Mouse (Mus musculus) forebrain, postnatal 0 days (tissue): ENCODE results near the gene Cobll1. TPM values are rescaled to one million over a fixed set of nuclear protein-coding genes. Genes with fewer than 3 reads are reported as not detected.

Experiments
- ATAC-seq: fragments of 200-750 bp; cut with Nextera tagmentation; 2 replicates; pipeline ENCODE4 v1.8.0; 2017; ENCODE audit warnings: mild to moderate bottlenecking, moderate library complexity
- DNase-seq: peaks from one replicate; pipeline ENCODE4 v3.0.0-alpha.2; 2015
- H3K27ac ChIP-seq: fragments of 300-500 bp; sonication (generic); 2 replicates; pipeline ENCODE4 v1.5.1; 2014; ENCODE audit warnings: low read depth, mild to moderate bottlenecking, antibody characterized with exemption, low read length, moderate library complexity, mixed read lengths
- H3K27me3 ChIP-seq: fragments of 300-500 bp; sonication (generic); 2 replicates; pipeline ENCODE4 v1.6.1; 2014; ENCODE audit warnings: mild to moderate bottlenecking, low read length, mixed read lengths; ENCODE audit not compliant: insufficient read depth
- H3K36me3 ChIP-seq: fragments of 300-500 bp; sonication (generic); 2 replicates; pipeline ENCODE4 v1.6.1; 2014; ENCODE audit warnings: mild to moderate bottlenecking, moderate library complexity; ENCODE audit not compliant: insufficient read depth
- H3K4me1 ChIP-seq: fragments of 300-500 bp; sonication (generic); 2 replicates; pipeline ENCODE4 v1.6.1; 2014; ENCODE audit warnings: antibody characterized with exemption; ENCODE audit not compliant: insufficient read depth
- H3K4me2 ChIP-seq: fragments of 300-500 bp; sonication (generic); 2 replicates; pipeline ENCODE4 v1.6.1; 2014; ENCODE audit warnings: low read depth, mild to moderate bottlenecking, moderate library complexity
- H3K4me3 ChIP-seq: fragments of 300-500 bp; sonication (generic); 2 replicates; pipeline ENCODE4 v1.5.1; 2014; ENCODE audit warnings: low read depth, low read length, mixed read lengths
- H3K9ac ChIP-seq: fragments of 300-500 bp; sonication (generic); 2 replicates; pipeline ENCODE4 v1.6.1; 2014; ENCODE audit warnings: mild to moderate bottlenecking
- H3K9me3 ChIP-seq: fragments of 300-500 bp; sonication (generic); 2 replicates; pipeline ENCODE4 v1.6.1; 2016; ENCODE audit warnings: low read length
- CTCF ChIP-seq: sonication (generic); IDR thresholded peaks from 2 replicates; pipeline ENCODE4 v1.5.1; 2016; ENCODE audit warnings: antibody characterized with exemption, control low read depth, low read depth
- WGBS: fragments of 180-500 bp; shearing (Covaris S2); extraction: QIAGEN DNeasy Blood & Tissue Kit; methylation state at CpG from one replicate; pipeline ENCODE4 v1.1.7; 2014; 5-methylcytosine and 5-hydroxymethylcytosine counted together
- polyA plus RNA-seq: library from polyadenylated mRNA; unstranded; fragments of >200 nt; fragmentation: Nextera tagmentation; extraction: Ambion mirVana; gene quantifications from 2 replicates; pipeline ENCODE4 v1.2.1, GENCODE M21; 2015
- total RNA-seq: library from RNA; depleted of rRNA; stranded (reverse); fragments of >200 nt; gene quantifications from 2 replicates; pipeline ENCODE4 v1.2.3, GENCODE M21; 2014

Cobll1 gene
- total and polyA plus RNA-seq, 2 experiments from 2014 or later, result 3.2 to 3.6 TPM

DNA sequence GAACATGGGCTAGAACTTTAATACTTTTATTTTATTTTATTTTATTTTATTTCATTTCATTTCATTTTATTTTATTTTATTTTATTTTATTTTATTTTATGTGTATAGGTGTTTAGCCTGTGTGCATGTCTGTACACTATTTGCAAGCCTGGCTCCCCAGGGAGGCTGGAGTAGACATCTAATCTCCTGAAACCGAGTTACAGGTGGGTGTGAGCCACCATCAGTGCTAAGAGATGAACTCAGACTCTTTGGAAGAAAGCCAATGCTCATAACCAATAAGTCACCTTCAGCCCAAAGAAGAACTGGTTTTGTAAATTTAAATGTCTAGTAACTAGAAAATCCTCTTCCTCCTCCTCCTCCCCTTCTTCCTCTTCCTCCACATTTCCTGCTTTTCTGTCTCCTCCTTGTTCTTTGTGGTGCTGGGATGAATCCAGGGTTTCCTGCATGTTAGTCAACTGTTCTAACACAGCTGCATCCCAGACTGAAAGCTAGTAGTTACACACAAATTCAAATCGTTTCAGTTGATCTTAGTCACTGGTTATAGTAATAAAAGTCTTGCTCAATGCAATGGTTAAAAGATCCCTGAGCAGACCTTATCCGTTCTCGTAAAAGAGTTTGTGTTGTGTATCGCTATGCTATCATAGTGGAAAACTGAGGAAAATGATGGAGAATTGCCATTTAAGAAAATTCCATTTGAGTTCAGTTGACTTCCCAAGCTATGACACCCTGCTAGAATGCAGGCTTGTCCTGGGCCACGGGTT, 17.5 kb upstream of the Cobll1 start:
- no peak for DNase-seq
- Histone ChIP-seq H3K4me1 (no peaks in the 10 kb centered on the region), H3K27me3 (no peaks in the 10 kb centered on the region), H3K4me3 (no peak overlapping the region), H3K27ac (no peak overlapping the region), H3K9me3 (no peaks in the 10 kb centered on the region), H3K36me3 (no peaks in the 10 kb centered on the region), H3K4me2 (no peak overlapping the region), H3K9ac (no peak overlapping the region)
- no peak for TF ChIP-seq CTCF
- 82% methylated on average over 6 of the region's 6 CpGs for WGBS
- ATAC-seq, result no peak

DNA sequence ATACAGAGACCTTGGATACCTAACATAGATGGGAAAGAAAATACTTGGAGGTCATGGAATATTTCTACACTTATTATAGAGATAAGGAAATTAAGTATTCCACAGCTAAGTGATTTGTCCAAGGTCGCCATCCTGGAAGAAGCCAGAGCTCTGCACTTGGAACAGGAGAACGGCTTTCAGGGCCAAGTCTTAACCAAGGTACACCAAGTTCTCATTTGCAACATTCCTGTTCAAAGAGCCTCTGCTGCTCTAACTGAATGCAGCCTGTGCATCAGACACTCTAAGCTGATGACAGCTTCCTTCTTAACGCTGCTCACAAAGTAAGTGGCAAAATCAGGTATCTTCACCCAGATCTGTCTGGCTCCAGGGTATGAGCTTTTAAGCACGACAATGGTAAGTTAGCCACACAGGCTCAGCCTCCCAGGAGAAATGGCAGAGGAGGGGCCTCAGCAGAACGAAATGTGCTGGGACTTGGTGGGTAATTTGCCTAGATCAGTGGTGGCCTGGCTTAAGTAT, 11.4 kb upstream of the Cobll1 start:
- WGBS, result 51% methylated on average over 5 of the region's 5 CpGs

GRCm38 (mm10) chr2:65249575-65249974, 10.4 kb upstream of the Cobll1 start:
- Histone ChIP-seq H3K9ac (no peak overlapping the region), H3K4me3 (no peak overlapping the region), H3K9me3 (no peaks in the 10 kb centered on the region), H3K4me2 (no peak overlapping the region), H3K36me3 (no peaks in the 10 kb centered on the region), H3K27me3 (no peaks in the 10 kb centered on the region), H3K27ac (no peak overlapping the region), H3K4me1 (no peaks in the 10 kb centered on the region)
- DNase-seq (no peak), ATAC-seq (no peak)
- WGBS, result 43% methylated on average over 2 of the region's 2 CpGs
- TF ChIP-seq CTCF, result no peak

More for the DNA sequence above, 11.4 kb upstream of the Cobll1 start:
- H3K4me2 ChIP-seq, result no peak overlapping the region
- H3K4me1 ChIP-seq, result no peaks in the 10 kb centered on the region
- H3K27ac ChIP-seq, result no peak overlapping the region
- H3K9me3 ChIP-seq, result no peaks in the 10 kb centered on the region
- H3K27me3 ChIP-seq, result no peaks in the 10 kb centered on the region
- no peak for TF ChIP-seq CTCF
- no peak for ATAC-seq
- no peaks in the 10 kb centered on the region for H3K36me3 ChIP-seq
- no peak overlapping the region for H3K4me3 ChIP-seq
- no peak for DNase-seq
- H3K9ac ChIP-seq, result no peak overlapping the region

DNA sequence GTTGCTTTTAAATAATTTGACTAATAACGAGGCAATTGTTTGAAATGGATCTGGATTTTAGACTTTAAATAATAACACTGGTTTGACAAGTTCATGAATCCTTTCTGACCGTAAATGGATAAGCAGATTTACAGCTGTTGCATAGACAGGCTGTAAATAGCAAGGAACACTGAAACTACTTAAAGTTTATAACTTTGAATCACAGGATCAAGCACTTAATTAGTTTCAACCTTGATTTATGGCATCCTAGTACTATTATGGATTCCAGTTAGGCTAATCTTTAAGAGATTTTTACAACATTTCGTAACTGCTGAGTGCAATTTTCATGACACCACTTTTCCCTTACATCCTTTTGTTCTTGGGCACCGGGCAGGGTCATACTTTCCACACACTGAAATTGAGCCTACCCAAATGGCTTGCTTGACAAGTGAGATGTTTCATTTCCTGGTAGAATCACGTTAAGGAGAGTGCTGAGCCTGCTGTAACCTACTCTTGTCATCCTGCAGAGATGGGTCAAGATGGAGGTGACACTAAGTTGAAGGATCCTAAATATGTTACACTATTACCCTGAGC, 1.1 kb upstream of the Cobll1 start:
- H3K4me2 ChIP-seq, result no peak overlapping the region
- H3K4me1 ChIP-seq, result no peaks in the 10 kb centered on the region
- no peaks in the 10 kb centered on the region for H3K9me3 ChIP-seq
- TF ChIP-seq CTCF, result no peak
- H3K27me3 ChIP-seq, result no peaks in the 10 kb centered on the region
- H3K27ac ChIP-seq, result no peak overlapping the region
- H3K9ac ChIP-seq, result no peak overlapping the region
- DNase-seq, result no peak
- H3K36me3 ChIP-seq, result no peaks in the 10 kb centered on the region
- no peak for ATAC-seq
- no peak overlapping the region for H3K4me3 ChIP-seq
- WGBS, result 81% methylated on average over 5 of the region's 5 CpGs

- Histone ChIP-seq H3K27ac (peak overlapping the region; percentile 54; the same call in 1 of the 2 replicates), H3K4me3 (peak overlapping the region; percentile 67), H3K4me2 (peak overlapping the region; percentile 98), H3K27me3 (no peaks in the 10 kb centered on the region), H3K36me3 (no peaks in the 10 kb centered on the region), H3K9ac (peak overlapping the region; percentile 57), H3K4me1 (no peaks in the 10 kb centered on the region), H3K9me3 (no peaks in the 10 kb centered on the region)
- DNase-seq (peak; percentile 26), ATAC-seq (peak; percentile 84)
- under 1% methylated on average over 104 of the region's 114 CpGs for WGBS
- TF ChIP-seq CTCF, result 0 out of 2 replicates have a peak, but pooled peaks have one; percentile 16
Observed at GRCm38 (mm10) chr2:65238171-65238963, 836 bp downstream of the Cobll1 start.

GRCm38 (mm10) chr2:65237610-65238170, 1.5 kb downstream of the Cobll1 start:
- Histone ChIP-seq H3K36me3 (no peaks in the 10 kb centered on the region), H3K9me3 (no peaks in the 10 kb centered on the region), H3K4me3 (peak overlapping the region; percentile 67), H3K27me3 (no peaks in the 10 kb centered on the region), H3K9ac (peak overlapping the region; percentile 57), H3K4me2 (peak overlapping the region; percentile 98), H3K27ac (0 out of 2 replicates have a peak overlapping the region, but pooled peaks have one; percentile 21), H3K4me1 (no peaks in the 10 kb centered on the region)
- TF ChIP-seq CTCF, result no peak
- under 1% methylated on average over 22 of the region's 22 CpGs for WGBS
- DNase-seq (no peak), ATAC-seq (0 out of 2 replicates have a peak, but pooled peaks have one; percentile 6)
